Mouse (Mus musculus): ENCODE measurements around the gene Ccnd2.

The Ccnd2 gene

GRCm38 (mm10) chr6:127152106-127152951 is at the start of gene Ccnd2:
TSS of gene Ccnd2 (minus strand) at chr6:127152193.
- peak; percentile 81 for DNase-seq (ENCODE audit: low spot score)

GRCm38 (mm10) chr6:127196985-127197384 is 45.0 kb upstream of the Ccnd2 start:
- no peak for DNase-seq (ENCODE audit: low spot score)

GRCm38 (mm10) chr6:127181296-127181695 is 29.3 kb upstream of the Ccnd2 start:
- no peak for DNase-seq (ENCODE audit: low spot score)

GRCm38 (mm10) chr6:127179056-127179759 is 27.2 kb upstream of the Ccnd2 start:
- DNase-seq (ENCODE audit: low spot score): no peak

- peak; percentile 41 for DNase-seq (ENCODE audit: low spot score)
Observed at GRCm38 (mm10) chr6:127177962-127178361, 26.0 kb upstream of the Ccnd2 start.

- no peak for DNase-seq (ENCODE audit: low spot score)
Observed at GRCm38 (mm10) chr6:127177441-127177840, 25.4 kb upstream of the Ccnd2 start.

- DNase-seq (ENCODE audit: low spot score): no peak
Observed at GRCm38 (mm10) chr6:127172461-127172860, 20.5 kb upstream of the Ccnd2 start.

GRCm38 (mm10) chr6:127170734-127171133 is 18.7 kb upstream of the Ccnd2 start:
- DNase-seq (ENCODE audit: low spot score): no peak

GRCm38 (mm10) chr6:127165663-127166062 is 13.7 kb upstream of the Ccnd2 start:
- peak; percentile 30 for DNase-seq (ENCODE audit: low spot score)

GRCm38 (mm10) chr6:127162842-127163241 is 10.8 kb upstream of the Ccnd2 start:
- DNase-seq (ENCODE audit: low spot score): no peak

- DNase-seq (ENCODE audit: low spot score): no peak
Observed at GRCm38 (mm10) chr6:127157321-127157720, 5.3 kb upstream of the Ccnd2 start.

- peak; percentile 75 for DNase-seq (ENCODE audit: low spot score)
Observed at GRCm38 (mm10) chr6:127155468-127155867, 3.5 kb upstream of the Ccnd2 start.

GRCm38 (mm10) chr6:127154708-127155268 is 2.8 kb upstream of the Ccnd2 start:
- DNase-seq (ENCODE audit: low spot score): peak; percentile 75

- DNase-seq (ENCODE audit: low spot score): peak; percentile 18
Observed at GRCm38 (mm10) chr6:127153972-127154707, 2.1 kb upstream of the Ccnd2 start.

- DNase-seq (ENCODE audit: low spot score): peak; percentile 45
Observed at GRCm38 (mm10) chr6:127153296-127153800, 1.4 kb upstream of the Ccnd2 start.

- peak; percentile 75 for DNase-seq (ENCODE audit: low spot score)
Observed at GRCm38 (mm10) chr6:127151565-127152105, 358 bp downstream of the Ccnd2 start.

GRCm38 (mm10) chr6:127150663-127151564 is 1.1 kb downstream of the Ccnd2 start:
- DNase-seq (ENCODE audit: low spot score): peak; percentile 67

GRCm38 (mm10) chr6:127149944-127150662 is 1.9 kb downstream of the Ccnd2 start:
- no peak for DNase-seq (ENCODE audit: low spot score)

GRCm38 (mm10) chr6:127149303-127149943 is 2.6 kb downstream of the Ccnd2 start:
- DNase-seq (ENCODE audit: low spot score): peak; percentile 47
